Mouse (Mus musculus) mesoderm, embryonic 11.5 days (tissue): ENCODE results near the gene Spint1.

Experiments used
- DNase-seq: peaks from one replicate; pipeline ENCODE4 v3.0.0-alpha.2; 2012; ENCODE audit warnings: low read depth, low spot score

The Spint1 gene

GRCm38 (mm10) chr2:119293311-119293710 lies 56.1 kb downstream of the Spint1 start:
- no peak for DNase-seq

- no peak for DNase-seq
Measured at GRCm38 (mm10) chr2:119293776-119294390, 56.7 kb downstream of the Spint1 start.

GRCm38 (mm10) chr2:119294411-119294810 lies 57.2 kb downstream of the Spint1 start:
- no peak for DNase-seq

- no peak for DNase-seq
Measured at GRCm38 (mm10) chr2:119296756-119297155, 59.6 kb downstream of the Spint1 start.

- no peak for DNase-seq
Measured at GRCm38 (mm10) chr2:119297506-119297905, 60.3 kb downstream of the Spint1 start.

- DNase-seq: peak; percentile 49
Measured at GRCm38 (mm10) chr2:119298330-119298729, 61.2 kb downstream of the Spint1 start.

GRCm38 (mm10) chr2:119298839-119299238 lies 61.7 kb downstream of the Spint1 start:
- no peak for DNase-seq
